Mouse (Mus musculus): ENCODE measurements around the gene Prkn.

- TF ChIP-seq CTCF (IDR thresholded peaks at IDR 0.05; ENCODE audit: low read depth) (no peak), EP300 (IDR thresholded peaks at IDR 0.05; ENCODE audit: low read depth) (no peak)
Observed at GRCm38 (mm10) chr17:10959066-10959864, 119.1 kb downstream of the Prkn start.
